13 mouse cellular contexts compared by ENCODE assay signal in genomic region chr11:21425480-21426101, GRCm38 (mm10). TPM values are rescaled to one million over a fixed set of nuclear protein-coding genes. Genes with fewer than 3 reads are reported as not detected.
DNase-seq lines count a peak whose midpoint lies in the region; ATAC-seq and TF ChIP-seq lines count a peak whose summit lies in the region.
"Had no signal": no experiment of that assay in that cellular context is flagged by ENCODE, and none has a peak within 500 bp of the region (broad histone marks: within the 10 kb centered on the region; RNA-seq: fewer than 3 reads in every experiment).

No protein-coding gene starts in this region.

- H3K4me2 ChIP-seq in forebrain, embryonic 14.5 days (ENCODE audit: low read length), result no peak overlapping the region
- H3K4me2 ChIP-seq in forebrain, embryonic 11.5 days (ENCODE audit: low read depth, low read length, severe bottlenecking), result no peak overlapping the region
- H3K4me2 ChIP-seq in CH12.LX (ENCODE audit: insufficient read depth, low read depth, poor library complexity, severe bottlenecking), result no peak overlapping the region

- peak; percentile 20 for DNase-seq in forebrain, embryonic 14.5 days (ENCODE audit: low spot score)
- no peak for DNase-seq in forebrain, embryonic 11.5 days (ENCODE audit: low spot score)
- peak; percentile 15 for DNase-seq in layer of hippocampus, adult 11-12 months (ENCODE audit: low spot score)
- DNase-seq in layer of hippocampus, postnatal 25 days (ENCODE audit: extremely low spot score in 1 of 2, low spot score in 1 of 2), result no peak
- peak; percentile 6 for DNase-seq in CH12.LX (ENCODE audit: extremely low read depth)
- no peak for DNase-seq in left cerebral cortex, postnatal 4 days
- no peak for DNase-seq in retina, postnatal 1 day
- DNase-seq: embryo, embryonic 11 days; heart, postnatal 4 days had no signal

- no peaks in the 10 kb centered on the region for H3K9me3 ChIP-seq in forebrain, embryonic 14.5 days (replicated peaks; ENCODE audit: control insufficient read depth, low read length)
- no peaks in the 10 kb centered on the region for H3K9me3 ChIP-seq in forebrain, embryonic 11.5 days (ENCODE audit: control insufficient read depth, low read length)
- H3K9me3 ChIP-seq in CH12.LX (replicated peaks; ENCODE audit: low read length), result no peaks in the 10 kb centered on the region
- H3K9me3 ChIP-seq: megakaryocyte, embryonic 14.5 days had no signal

- H3K36me3 ChIP-seq in forebrain, embryonic 14.5 days (ENCODE audit: control insufficient read depth, insufficient read depth, low read length), result no peaks in the 10 kb centered on the region
- H3K36me3 ChIP-seq in forebrain, embryonic 11.5 days (ENCODE audit: control insufficient read depth, insufficient read depth, low read length), result no peaks in the 10 kb centered on the region
- H3K36me3 ChIP-seq in CH12.LX (replicated peaks in 1 of 2; ENCODE audit: control insufficient read depth in 1 of 2, insufficient read depth in 1 of 2, low read length in 1 of 2), result no peaks in the 10 kb centered on the region

- no peak for ATAC-seq in forebrain, embryonic 14.5 days
- no peak for ATAC-seq in forebrain, embryonic 11.5 days (replicated peaks; ENCODE audit: low FRiP score)
- peak; percentile 84 for ATAC-seq in granulocyte monocyte progenitor cell, adult 5-6 weeks (replicated peaks; ENCODE audit: poor library complexity, severe bottlenecking)
- ATAC-seq: activated CD4-positive, CD25-positive, alpha-beta regulatory T cell, adult 4 months; CD4-positive, CD25-positive, alpha-beta regulatory T cell, adult 4 months had no signal

- TF ChIP-seq CTCF in CH12.LX (conservative IDR thresholded peaks at IDR 0.05 in 1 of 2, IDR thresholded peaks at IDR 0.05 in 1 of 2; ENCODE audit: low read depth in 2 of 2, low read length in 2 of 2), result no peak

- intact Hi-C loops in left cerebral cortex, postnatal 4 days (cut with DNase I), result no loop called here

- no peak overlapping the region for H3K9ac ChIP-seq in forebrain, embryonic 14.5 days (ENCODE audit: low read length)
- no peak overlapping the region for H3K9ac ChIP-seq in forebrain, embryonic 11.5 days (ENCODE audit: low read length)
- no peak overlapping the region for H3K9ac ChIP-seq in CH12.LX (ENCODE audit: insufficient read depth, low read depth)

- H3K4me3 ChIP-seq in forebrain, embryonic 14.5 days (ENCODE audit: low read depth, low read length), result no peak overlapping the region
- no peak overlapping the region for H3K4me3 ChIP-seq in forebrain, embryonic 11.5 days (ENCODE audit: low read depth, low read length)
- H3K4me3 ChIP-seq in CH12.LX (replicated peaks in 1 of 3; ENCODE audit: low read depth in 2 of 3, low read length in 2 of 3, poor library complexity in 1 of 3), result no peak overlapping the region
- H3K4me3 ChIP-seq: megakaryocyte, embryonic 14.5 days had no signal

- H3K4me1 ChIP-seq in forebrain, embryonic 14.5 days (ENCODE audit: control insufficient read depth, insufficient read depth, low read length), result no peaks in the 10 kb centered on the region
- no peaks in the 10 kb centered on the region for H3K4me1 ChIP-seq in forebrain, embryonic 11.5 days (replicated peaks; ENCODE audit: control insufficient read depth, insufficient read depth, low read length)
- H3K4me1 ChIP-seq in CH12.LX (ENCODE audit: control insufficient read depth in 1 of 2, insufficient read depth in 2 of 2), result peaks cover 3 to 8% of the 10 kb centered on the region in 2 experiments; a peak in 2 of 4 replicates

- dilution Hi-C loops in CH12.LX (cut with MboI; ENCODE audit: extremely low pct_ligation_motif_present, extremely low pct_unique_long_range_greater_than_20kb, low sequenced_read_pairs), result no loop called here

- TF ChIP-seq EP300 in CH12.LX (IDR thresholded peaks at IDR 0.05; ENCODE audit: low read length), result no peak

- no peak for TF ChIP-seq POLR2A in CH12.LX (IDR thresholded peaks at IDR 0.05; ENCODE audit: low read depth, low read length)

- H3K27ac ChIP-seq in forebrain, embryonic 14.5 days (ENCODE audit: low read depth, low read length), result no peak overlapping the region
- H3K27ac ChIP-seq in forebrain, embryonic 11.5 days (ENCODE audit: low read depth, low read length), result no peak overlapping the region
- H3K27ac ChIP-seq in CH12.LX (ENCODE audit: insufficient read depth, low read depth), result no peak overlapping the region

- WGBS in forebrain, embryonic 14.5 days, result 85% methylated on average over 6 of the region's 6 CpGs
- WGBS in forebrain, embryonic 11.5 days, result 84% methylated on average over 6 of the region's 6 CpGs

- H3K79me2 ChIP-seq in CH12.LX (replicated peaks; ENCODE audit: control insufficient read depth, extremely low read depth, insufficient read depth, poor library complexity, severe bottlenecking), result no peaks in the 10 kb centered on the region

- no peaks in the 10 kb centered on the region for H3K27me3 ChIP-seq in forebrain, embryonic 14.5 days (replicated peaks; ENCODE audit: control insufficient read depth, insufficient read depth, low read length)
- H3K27me3 ChIP-seq in forebrain, embryonic 11.5 days (ENCODE audit: control insufficient read depth, insufficient read depth, low read length), result no peaks in the 10 kb centered on the region
- H3K27me3 ChIP-seq in CH12.LX (replicated peaks), result no peaks in the 10 kb centered on the region

- TF ChIP-seq RAD21 in CH12.LX (IDR thresholded peaks at IDR 0.05; ENCODE audit: low read depth, low read length), result no peak

- in situ Hi-C loops in CH12.LX (cut with MboI; ENCODE audit: low pct_ligation_motif_present, low pct_unique_long_range_greater_than_20kb, low sequenced_read_pairs), result no loop called here

TF ChIP-seq in CH12.LX, 34 proteins besides CTCF, POLR2A, EP300 and RAD21:
- TF ChIP-seq ELF1 (IDR thresholded peaks at IDR 0.05; ENCODE audit: low read depth, low read length), result 0 out of 2 replicates have a peak, but pooled peaks have one; percentile 12
- no peak for TF ChIP-seq RCOR1 (conservative IDR thresholded peaks at IDR 0.05; ENCODE audit: low read depth, low read length)

RNA-seq across cellular contexts. Expression of gene Ugp2, which starts 54.6 kb away (rescaled TPM):
- polyA plus RNA-seq in forebrain, embryonic 14.5 days (2014; fragmentation: Nextera tagmentation; extraction: Ambion mirVana), result 42.9 and 46.1 TPM in 2 replicates
- polyA plus RNA-seq in forebrain, embryonic 11.5 days (2014; fragmentation: Nextera tagmentation; extraction: Ambion mirVana), result 51.8 and 59.9 TPM in 2 replicates
- 10 to 100 TPM; 80.2 to 81.7 TPM for total RNA-seq in layer of hippocampus, postnatal 25 days (2021)
- 17.7 and 20.9 TPM in 2 replicates for total RNA-seq in CH12.LX (2012; rRNA removed)
- total RNA-seq in CH12.LX (2014; rRNA removed), result 44.1 and 47.6 TPM in 2 replicates
- 24.1 and 37.2 TPM in 2 replicates for polyA plus RNA-seq in CH12.LX (2012; ENCODE audit: insufficient read length, low read depth)
- total RNA-seq in granulocyte monocyte progenitor cell, adult 5-6 weeks (2014; fragmentation: Nextera tagmentation), result 34.3 and 48.5 TPM in 2 replicates
- total RNA-seq in granulocyte monocyte progenitor cell, adult 5-6 weeks (2017), result 49.3 and 67.1 TPM in 2 replicates
- total RNA-seq in left cerebral cortex, postnatal 4 days (2021), result 10 to 100 TPM; 77.8 to 88.7 TPM

Comparison
In these comparisons a context has a peak if more than half of its experiments do, and no peak if none do; other contexts are left out.
1. DNase-seq: peak in forebrain, embryonic 14.5 days (single experiment), layer of hippocampus, adult 11-12 months (single experiment) and CH12.LX (single experiment); none in forebrain, embryonic 11.5 days (single experiment), layer of hippocampus, postnatal 25 days (0 of 2), left cerebral cortex, postnatal 4 days (single experiment) and retina, postnatal 1 day (single experiment).